Comparison of ENCODE assay signal across 22 mouse cellular contexts in the genomic region with DNA sequence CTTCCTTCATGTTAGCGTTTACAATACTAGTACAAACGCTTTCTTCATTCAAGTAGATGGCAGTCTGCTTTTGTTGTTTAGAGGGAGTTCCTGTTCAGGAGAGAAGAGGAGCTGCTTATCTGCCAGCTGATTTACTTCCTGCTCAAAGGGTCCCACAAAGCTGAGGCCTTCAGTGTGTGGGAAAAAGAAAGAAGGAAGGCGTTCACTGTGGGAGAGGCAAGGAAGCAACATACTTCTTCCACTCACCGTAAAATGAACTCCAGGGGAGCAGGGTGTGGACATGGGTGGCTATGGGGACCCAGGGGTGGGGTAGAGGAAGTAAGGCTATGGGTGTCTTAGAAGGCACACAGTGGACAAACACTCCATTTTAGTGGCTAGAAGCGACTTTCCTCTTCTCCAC. TPM values are rescaled to one million over a fixed set of nuclear protein-coding genes. Genes with fewer than 3 reads are reported as not detected.
A peak's percentile ranks its signal among the peaks of the same experiment; 100 is the strongest.
DNase-seq lines count a peak whose midpoint lies in the region; ATAC-seq lines count a peak whose summit lies in the region.
"Had no signal": no experiment of that assay in that cellular context is flagged by ENCODE, and none has a peak within 500 bp of the region (broad histone marks: within the 10 kb centered on the region; RNA-seq: fewer than 3 reads in every experiment).

No protein-coding gene starts in this region.

- WGBS in kidney, embryonic 15.5 days, result 60% methylated on average over 5 of the region's 5 CpGs
- 52% methylated on average over 5 of the region's 5 CpGs for WGBS in lung, embryonic 15.5 days

- H3K4me2 ChIP-seq in kidney, embryonic 15.5 days, result no peak overlapping the region
- no peak overlapping the region for H3K4me2 ChIP-seq in lung, embryonic 15.5 days
- H3K4me2 ChIP-seq: neural tube, embryonic 12.5 days had no signal

- no peak overlapping the region for H3K4me3 ChIP-seq in kidney, embryonic 15.5 days (replicated peaks)
- H3K4me3 ChIP-seq in lung, embryonic 15.5 days, result no peak overlapping the region
- H3K4me3 ChIP-seq: erythroblast, embryonic 14.5 days; neural tube, embryonic 12.5 days had no signal

- DNase-seq in kidney, postnatal 4 days, result no peak
- no peak for DNase-seq in layer of hippocampus, postnatal 14 days (ENCODE audit: low spot score in 2 of 2)
- DNase-seq in c-Kit-positive CD71-positive TER-119-positive erythroid progenitor cells, embryonic 14.5 days (ENCODE audit: low spot score), result no peak
- DNase-seq in right cerebral cortex, postnatal 10 days (ENCODE audit: low spot score in 2 of 2), result no peak
- DNase-seq: adrenal gland, postnatal 25 days; cerebellum, adult 9-11 months; gastrocnemius, postnatal 10 days; layer of hippocampus, adult 9-11 months; liver; thymus, postnatal 4 days had no signal

- H3K27ac ChIP-seq in kidney, embryonic 15.5 days, result peak overlapping the region; percentile 38
- H3K27ac ChIP-seq in lung, embryonic 15.5 days, result peak overlapping the region; percentile 46
- H3K27ac ChIP-seq: macrophage; neural tube, embryonic 12.5 days had no signal

- H3K9me3 ChIP-seq in kidney, embryonic 15.5 days (replicated peaks), result no peaks in the 10 kb centered on the region
- no peaks in the 10 kb centered on the region for H3K9me3 ChIP-seq in lung, embryonic 15.5 days
- H3K9me3 ChIP-seq: neural tube, embryonic 12.5 days had no signal

- no peak for ATAC-seq in kidney, embryonic 15.5 days (replicated peaks; ENCODE audit: low FRiP score)
- ATAC-seq in granulocyte monocyte progenitor cell, adult 5-6 weeks (replicated peaks; ENCODE audit: poor library complexity, severe bottlenecking), result peak; percentile 51
- ATAC-seq in lung, embryonic 15.5 days (ENCODE audit: borderline replicate concordance, extremely low read depth, low FRiP score, low TSS enrichment), result no peak
- peak; percentile 61 for ATAC-seq in megakaryocyte progenitor cell, adult 5-6 weeks (replicated peaks; ENCODE audit: poor library complexity)
- ATAC-seq: forebrain, embryonic 16.5 days; hindbrain, embryonic 16.5 days had no signal

- no peak overlapping the region for H3K9ac ChIP-seq in kidney, embryonic 15.5 days
- H3K9ac ChIP-seq in lung, embryonic 15.5 days, result no peak overlapping the region
- H3K9ac ChIP-seq: neural tube, embryonic 12.5 days had no signal

- H3K27me3 ChIP-seq in kidney, embryonic 15.5 days, result no peaks in the 10 kb centered on the region
- H3K27me3 ChIP-seq in lung, embryonic 15.5 days, result no peaks in the 10 kb centered on the region
- H3K27me3 ChIP-seq: neural tube, embryonic 12.5 days had no signal

- no peaks in the 10 kb centered on the region for H3K36me3 ChIP-seq in kidney, embryonic 15.5 days
- no peaks in the 10 kb centered on the region for H3K36me3 ChIP-seq in lung, embryonic 15.5 days
- H3K36me3 ChIP-seq: neural tube, embryonic 12.5 days had no signal

- H3K4me1 ChIP-seq in kidney, embryonic 15.5 days, result peaks cover 21% of the 10 kb centered on the region; the same call in 1 of the 2 replicates
- H3K4me1 ChIP-seq in lung, embryonic 15.5 days, result peaks cover 12% of the 10 kb centered on the region; the same call in 1 of the 2 replicates
- H3K4me1 ChIP-seq: neural tube, embryonic 12.5 days had no signal

RNA-seq across cellular contexts. Expression of a gene that starts 1.5 kb away (rescaled TPM):
- polyA plus RNA-seq in kidney, embryonic 15.5 days (2015; fragmentation: Nextera tagmentation; extraction: Ambion mirVana), result 0.45 and 0.74 TPM in 2 replicates
- total RNA-seq in granulocyte monocyte progenitor cell, adult 5-6 weeks (2014; fragmentation: Nextera tagmentation), result not detected in 2 replicates
- total RNA-seq in granulocyte monocyte progenitor cell, adult 5-6 weeks (2017), result not detected in 2 replicates
- polyA plus RNA-seq in lung, embryonic 15.5 days (2015; fragmentation: Nextera tagmentation; extraction: Ambion mirVana), result 0.10 TPM in 1 of 2 replicates, not detected in the other
- total RNA-seq in megakaryocyte progenitor cell, adult 5-6 weeks (2015), result not detected in 2 replicates
- not detected in 2 replicates for total RNA-seq in megakaryocyte progenitor cell, adult 5-6 weeks (2017)
- total RNA-seq in layer of hippocampus, postnatal 14 days (2021), result not detected
- total RNA-seq: adrenal gland, postnatal 25 days; gastrocnemius, postnatal 10 days; left cerebral cortex, postnatal 10 days had no signal
- polyA plus RNA-seq: erythroblast, embryonic 14.5 days; forebrain, embryonic 16.5 days; heart, embryonic 14.5 days; hindbrain, embryonic 16.5 days; macrophage; midbrain, postnatal 0 days; neural tube, embryonic 12.5 days had no signal

RNA-seq across cellular contexts. Expression of a gene that starts 31.9 kb away (rescaled TPM):
- 0.17 and 3.2 TPM in 2 replicates for polyA plus RNA-seq in kidney, embryonic 15.5 days (2015; fragmentation: Nextera tagmentation; extraction: Ambion mirVana)
- not detected in 2 replicates for total RNA-seq in granulocyte monocyte progenitor cell, adult 5-6 weeks (2014; fragmentation: Nextera tagmentation)
- not detected in 2 replicates for total RNA-seq in granulocyte monocyte progenitor cell, adult 5-6 weeks (2017)
- polyA plus RNA-seq in lung, embryonic 15.5 days (2015; fragmentation: Nextera tagmentation; extraction: Ambion mirVana), result not detected in 2 replicates
- total RNA-seq in megakaryocyte progenitor cell, adult 5-6 weeks (2015), result not detected in 2 replicates
- not detected in 2 replicates for total RNA-seq in megakaryocyte progenitor cell, adult 5-6 weeks (2017)
- total RNA-seq in layer of hippocampus, postnatal 14 days (2021), result not detected
- total RNA-seq: adrenal gland, postnatal 25 days; gastrocnemius, postnatal 10 days; left cerebral cortex, postnatal 10 days had no signal
- polyA plus RNA-seq: erythroblast, embryonic 14.5 days; forebrain, embryonic 16.5 days; heart, embryonic 14.5 days; macrophage; midbrain, postnatal 0 days; neural tube, embryonic 12.5 days had no signal

RNA-seq across cellular contexts. Expression of a gene that starts 48.3 kb away (rescaled TPM):
- polyA plus RNA-seq in kidney, embryonic 15.5 days (2015; fragmentation: Nextera tagmentation; extraction: Ambion mirVana), result not detected in 2 replicates
- total RNA-seq in granulocyte monocyte progenitor cell, adult 5-6 weeks (2014; fragmentation: Nextera tagmentation), result not detected in 2 replicates
- not detected in 2 replicates for total RNA-seq in granulocyte monocyte progenitor cell, adult 5-6 weeks (2017)
- not detected in 2 replicates for polyA plus RNA-seq in lung, embryonic 15.5 days (2015; fragmentation: Nextera tagmentation; extraction: Ambion mirVana)
- not detected in 2 replicates for total RNA-seq in megakaryocyte progenitor cell, adult 5-6 weeks (2015)
- not detected in 2 replicates for total RNA-seq in megakaryocyte progenitor cell, adult 5-6 weeks (2017)
- not detected for total RNA-seq in layer of hippocampus, postnatal 14 days (2021)
- total RNA-seq: adrenal gland, postnatal 25 days; gastrocnemius, postnatal 10 days; left cerebral cortex, postnatal 10 days; midbrain, postnatal 0 days had no signal
- polyA plus RNA-seq: erythroblast, embryonic 14.5 days; forebrain, embryonic 16.5 days; heart, embryonic 14.5 days; hindbrain, embryonic 16.5 days; macrophage; midbrain, postnatal 0 days; neural tube, embryonic 12.5 days had no signal

Comparison
In these comparisons a context has a peak if more than half of its experiments do, and no peak if none do; other contexts are left out.
1. ATAC-seq: peak in granulocyte monocyte progenitor cell, adult 5-6 weeks (single experiment) and megakaryocyte progenitor cell, adult 5-6 weeks (single experiment); none in kidney, embryonic 15.5 days (single experiment) and lung, embryonic 15.5 days (single experiment).